Mouse (Mus musculus) v-Abl transformed pro-B cells (cell line): ENCODE measurements around the gene Pfn1.

Experiments used
- in situ Hi-C, 2 experiments: fragments of 400-800 bp; cut with MboI; formaldehyde crosslinking; loops; one replicate each; pipeline ENCODE4 v1.15.1; 2025; ENCODE audit not compliant: unreplicated experiment in 2 of 2

Gene Pfn1

DNA sequence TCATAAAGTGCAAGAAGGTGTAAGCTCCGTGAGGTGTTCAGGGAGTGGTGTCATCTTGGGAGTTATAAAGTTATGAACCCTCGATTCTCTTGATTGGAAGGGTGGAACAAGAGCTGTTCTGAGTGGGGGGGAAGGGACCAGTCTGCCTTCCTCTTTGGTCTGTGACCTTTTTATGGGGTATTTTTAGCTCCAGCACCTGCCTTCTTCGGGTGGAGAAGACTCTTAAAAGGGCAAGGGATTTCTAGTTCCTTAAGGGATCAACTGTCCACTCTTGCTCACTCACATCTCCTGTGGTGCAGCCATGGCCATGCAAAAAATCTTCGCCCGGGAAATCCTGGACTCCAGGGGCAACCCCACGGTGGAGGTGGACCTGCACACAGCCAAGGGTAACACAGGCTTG lies 3.1 kb upstream of the Pfn1 start:
- in situ Hi-C loops: loop anchor here in 1 of 2 experiments (25.0 kb wide), 1 partner anchor 1245 kb away; the partner anchor contains the start of gene Kdm6b

DNA sequence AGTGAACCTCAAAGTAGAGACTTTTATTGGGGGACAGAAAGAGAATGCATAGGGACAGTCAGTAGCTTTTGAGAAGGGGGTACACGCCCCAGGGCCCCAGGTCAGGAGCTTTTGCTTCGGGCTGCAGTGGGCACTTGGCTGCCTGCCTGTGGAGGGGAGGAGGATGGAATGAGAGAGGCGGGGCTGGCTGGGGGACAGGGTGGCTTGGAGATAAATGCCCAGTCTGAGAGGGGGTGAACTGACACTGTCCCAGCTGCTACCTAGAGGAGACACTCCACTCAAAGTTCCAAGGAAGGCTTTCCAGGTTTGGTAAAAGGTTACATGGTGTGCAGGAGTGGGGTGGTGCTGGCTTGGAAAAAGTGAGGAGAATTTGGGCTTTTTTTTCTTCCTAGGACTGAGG lies 2.5 kb upstream of the Pfn1 start, which contains the start of gene Eno3:
TSS of gene Eno3 (plus strand) at position 239 of the 400 bp plus-strand sequence.
- in situ Hi-C loops: loop anchor here in 1 of 2 experiments (25.0 kb wide), 1 partner anchor 1245 kb away; the partner anchor contains the start of gene Kdm6b

DNA sequence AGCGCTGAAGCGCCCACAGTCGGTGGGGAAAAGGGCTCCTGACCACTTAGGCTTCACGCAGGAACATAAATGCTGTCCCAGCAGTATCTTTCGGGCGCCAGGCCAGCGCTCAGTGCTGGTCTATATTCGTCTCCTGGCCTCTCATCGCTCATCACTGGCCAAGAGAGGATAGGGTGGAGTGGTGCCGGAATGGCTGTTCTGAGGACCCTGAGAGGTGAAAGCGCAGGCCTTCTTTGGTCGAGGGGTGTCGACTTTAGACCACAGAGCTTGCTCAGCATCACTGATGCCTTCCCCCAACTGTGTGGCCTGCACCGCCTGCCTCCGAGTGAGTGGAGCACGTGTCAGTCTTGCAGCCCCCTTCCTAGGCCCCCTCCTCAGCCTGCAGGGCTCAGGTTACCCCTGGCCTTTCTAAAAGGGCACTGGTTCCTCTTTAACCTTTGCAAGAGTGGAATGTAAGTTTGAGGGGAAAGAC lies 2.0 kb upstream of the Pfn1 start:
- in situ Hi-C loops: loop anchor here in 1 of 2 experiments (25.0 kb wide), 1 partner anchor 1244 kb away; the partner anchor contains the start of gene Kdm6b

DNA sequence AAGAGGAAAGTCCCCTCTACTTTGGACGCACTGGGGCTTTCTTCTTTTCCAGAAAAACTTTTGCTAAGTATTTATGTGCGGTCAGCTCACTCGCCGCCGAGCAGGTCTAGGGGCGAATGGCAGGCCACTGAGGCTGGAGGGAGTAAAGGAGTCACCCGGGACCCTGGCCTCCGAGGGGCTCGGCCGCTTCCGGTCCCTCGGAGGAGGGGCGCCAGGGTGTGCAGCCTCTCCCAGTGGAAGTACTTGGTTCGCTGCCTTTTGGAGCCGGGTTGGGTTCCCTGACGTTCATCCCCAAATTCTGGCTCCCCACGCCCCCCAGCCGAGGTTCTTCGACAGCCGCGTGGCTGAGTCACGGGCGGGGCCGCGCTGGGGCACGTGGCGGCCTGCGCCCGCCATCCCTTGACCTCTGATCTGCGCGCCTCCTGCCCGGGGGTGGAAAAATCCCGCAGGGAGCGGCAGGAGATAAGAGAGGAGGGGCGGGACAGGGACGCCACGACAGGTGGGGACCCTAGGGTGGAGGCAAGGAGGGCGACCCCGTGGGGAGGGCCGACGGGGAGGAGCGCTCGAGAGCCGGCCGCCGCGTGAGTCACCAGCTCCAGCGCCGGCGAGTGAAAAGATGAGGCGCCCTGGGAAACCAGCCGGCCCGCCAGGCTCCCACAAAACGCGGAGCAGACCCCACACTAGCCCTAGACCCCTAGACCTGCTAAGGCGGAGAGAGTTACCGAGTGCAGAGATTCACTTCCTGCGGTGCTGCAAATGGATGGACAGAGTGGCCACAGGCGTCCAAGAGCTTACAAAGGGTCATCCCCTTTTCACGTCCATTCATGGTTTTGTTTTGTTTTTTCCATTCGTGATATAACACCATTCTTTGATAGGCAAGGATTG lies 1.4 kb upstream of the Pfn1 start:
- in situ Hi-C loops: loop anchor here in 1 of 2 experiments (25.0 kb wide), 1 partner anchor 1244 kb away; the partner anchor contains the start of gene Kdm6b

DNA sequence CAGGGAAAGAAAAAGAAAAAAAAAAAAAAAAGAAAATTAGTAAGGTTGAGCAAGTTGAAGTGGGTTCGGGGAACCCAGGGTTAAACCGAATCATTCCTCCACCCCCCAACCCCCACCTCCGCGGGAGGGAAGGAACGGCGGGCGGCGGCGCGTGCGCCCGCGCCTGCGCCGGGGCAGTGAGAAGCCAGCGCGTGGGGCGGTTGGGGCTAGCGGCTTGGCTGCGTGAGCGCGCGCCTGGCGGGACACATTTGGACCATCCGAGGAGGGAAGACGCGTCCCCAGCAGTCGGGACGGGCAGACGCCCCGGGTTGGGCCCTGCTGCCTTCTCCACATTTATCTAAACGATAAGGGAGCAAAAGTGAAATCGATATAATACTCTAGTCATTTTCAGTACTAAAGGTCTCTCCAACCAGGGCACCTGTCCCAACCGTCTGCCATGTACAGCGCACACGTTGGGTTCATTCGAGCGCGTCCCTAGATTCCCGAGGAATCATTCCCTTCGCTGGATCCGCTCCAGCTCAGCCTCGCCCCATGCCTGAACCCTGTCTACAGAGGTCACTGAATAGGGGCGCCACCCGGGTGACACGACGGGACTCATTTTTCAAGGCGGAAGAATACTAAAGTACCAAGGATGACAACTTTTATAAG lies 603 bp upstream of the Pfn1 start:
- in situ Hi-C loops: loop anchor here in 1 of 2 experiments (25.0 kb wide), 1 partner anchor 1243 kb away; the partner anchor contains the start of gene Kdm6b

DNA sequence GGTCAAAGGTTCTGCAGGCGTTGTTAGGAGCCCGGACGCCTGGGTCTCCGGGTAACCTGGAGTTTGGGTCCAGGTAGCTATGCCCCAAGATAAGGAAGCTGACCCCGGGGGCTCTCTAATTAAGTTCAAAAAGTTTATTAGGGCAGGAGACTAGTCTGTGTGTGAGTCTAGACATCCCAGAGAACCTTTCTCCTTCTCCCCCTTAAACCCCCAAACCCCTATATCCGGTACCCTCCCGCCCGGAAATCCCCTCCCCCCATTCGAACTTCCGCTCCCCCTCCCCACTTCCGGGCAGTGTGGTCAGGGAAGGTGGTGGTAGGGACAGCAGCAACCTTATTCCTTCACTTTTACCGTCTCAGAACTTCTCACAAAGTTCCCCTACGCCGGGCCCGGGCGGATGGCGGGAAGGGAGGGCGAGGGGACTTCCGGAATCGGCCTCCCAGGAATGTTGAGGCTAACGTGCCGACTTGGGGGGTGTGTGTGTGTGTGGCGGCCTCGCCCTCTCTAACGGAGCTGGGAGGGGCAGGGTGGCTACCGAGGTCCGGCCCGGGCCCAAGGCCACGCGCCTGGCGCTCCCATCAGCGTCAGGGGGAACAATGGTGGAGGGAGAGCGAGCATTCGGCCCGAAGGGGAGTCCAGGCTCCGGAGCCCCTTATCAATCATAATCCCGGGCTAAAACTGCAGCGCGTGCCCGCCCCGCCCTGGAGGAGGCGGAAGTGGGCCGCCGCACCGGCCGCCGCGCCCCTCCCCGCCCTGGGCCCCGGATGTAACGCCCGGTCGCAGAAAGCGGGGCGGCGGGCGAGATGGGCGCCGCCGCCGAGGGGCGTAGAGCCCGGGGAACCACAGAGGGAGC lies 873 bp downstream of the Pfn1 start:
- in situ Hi-C loops: loop anchor here in 1 of 2 experiments (25.0 kb wide), 1 partner anchor 1241 kb away; the partner anchor contains the start of gene Kdm6b

DNA sequence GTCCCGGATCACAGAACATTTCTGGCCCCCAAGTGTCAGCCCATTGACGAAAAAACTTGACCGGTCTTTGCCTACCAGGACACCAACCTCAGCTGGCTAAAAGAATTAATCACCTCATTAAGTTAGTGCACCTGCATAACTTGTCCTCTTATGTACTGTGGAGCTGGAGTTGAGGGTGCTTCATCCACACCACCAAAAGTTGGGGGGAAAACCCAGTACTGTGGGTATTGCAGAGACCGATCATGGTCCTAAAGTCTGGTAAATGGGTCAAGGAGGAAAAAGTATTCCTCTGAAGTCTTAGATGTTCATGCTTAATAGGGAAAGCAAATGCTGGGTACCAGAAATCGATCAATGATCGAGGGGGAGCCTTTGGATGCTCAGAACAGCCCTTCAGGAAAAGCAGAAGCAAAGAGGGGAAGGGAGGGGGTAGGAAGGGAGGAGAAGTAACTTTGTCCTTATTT lies 1.5 kb downstream of the Pfn1 start:
- in situ Hi-C loops: loop anchor here in 1 of 2 experiments (25.0 kb wide), 1 partner anchor 1241 kb away; the partner anchor contains the start of gene Kdm6b

DNA sequence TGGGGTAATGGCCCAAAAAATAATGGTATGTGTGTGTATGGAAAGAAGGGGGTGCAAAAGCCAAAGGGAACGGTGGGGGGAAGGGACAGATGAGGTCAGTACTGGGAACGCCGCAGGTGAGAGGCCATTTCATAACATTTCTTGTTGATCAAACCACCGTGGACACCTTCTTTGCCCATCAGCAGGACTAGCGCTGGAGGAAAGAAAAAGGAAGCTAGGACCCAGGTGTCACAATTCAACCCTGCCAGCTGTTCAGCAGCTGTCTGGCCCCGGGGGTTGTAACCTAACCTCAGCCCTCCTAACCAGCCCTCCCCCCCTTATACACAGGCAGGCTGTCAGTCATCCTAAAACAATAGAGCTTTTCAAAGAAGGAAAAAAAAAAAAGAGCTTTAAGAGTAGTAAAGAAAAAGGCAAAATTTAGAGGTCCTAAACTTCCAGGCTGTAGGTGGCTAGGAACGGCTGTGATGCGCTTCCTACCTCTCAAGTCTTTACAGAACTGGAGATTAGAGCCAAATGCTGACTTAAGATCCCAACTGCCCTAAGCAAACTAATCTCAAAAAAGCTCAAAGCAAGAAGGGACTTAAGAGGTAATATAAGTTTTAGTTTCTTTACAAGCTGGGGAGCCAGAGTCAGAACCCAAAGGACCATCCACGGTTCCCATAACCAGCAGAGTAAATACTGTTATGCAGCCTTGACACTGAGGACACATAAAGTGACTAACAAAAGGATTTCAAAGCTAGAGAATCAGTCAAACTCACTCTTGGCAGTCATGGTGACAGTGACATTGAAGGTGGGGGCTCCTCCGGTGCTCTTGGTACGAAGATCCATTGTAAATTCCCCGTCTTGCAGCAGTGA lies 2.2 kb downstream of the Pfn1 start:
- in situ Hi-C loops: loop anchor here in 1 of 2 experiments (25.0 kb wide), 1 partner anchor 1240 kb away; the partner anchor contains the start of gene Kdm6b

DNA sequence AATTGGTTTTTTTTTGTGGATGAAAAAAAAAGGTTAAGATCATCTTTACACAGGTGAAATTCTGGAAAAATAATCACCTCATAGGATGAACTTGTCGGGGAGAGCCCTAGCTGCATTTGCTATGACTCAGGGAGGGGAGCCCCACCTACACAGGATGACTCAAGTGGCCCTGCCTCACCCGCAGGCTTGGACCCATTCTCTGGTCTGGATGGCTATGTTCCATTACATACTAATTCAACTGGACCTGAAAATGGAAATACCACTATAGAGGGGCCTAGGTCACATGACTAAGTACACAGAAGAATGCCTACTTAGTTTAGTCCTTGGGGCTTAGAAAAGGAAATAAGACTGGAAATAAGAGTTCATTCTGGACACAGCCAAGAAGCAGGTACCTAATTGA lies 3.1 kb downstream of the Pfn1 start:
- in situ Hi-C loops: loop anchor here in 1 of 2 experiments (25.0 kb wide), 1 partner anchor 1239 kb away; the partner anchor contains the start of gene Kdm6b

DNA sequence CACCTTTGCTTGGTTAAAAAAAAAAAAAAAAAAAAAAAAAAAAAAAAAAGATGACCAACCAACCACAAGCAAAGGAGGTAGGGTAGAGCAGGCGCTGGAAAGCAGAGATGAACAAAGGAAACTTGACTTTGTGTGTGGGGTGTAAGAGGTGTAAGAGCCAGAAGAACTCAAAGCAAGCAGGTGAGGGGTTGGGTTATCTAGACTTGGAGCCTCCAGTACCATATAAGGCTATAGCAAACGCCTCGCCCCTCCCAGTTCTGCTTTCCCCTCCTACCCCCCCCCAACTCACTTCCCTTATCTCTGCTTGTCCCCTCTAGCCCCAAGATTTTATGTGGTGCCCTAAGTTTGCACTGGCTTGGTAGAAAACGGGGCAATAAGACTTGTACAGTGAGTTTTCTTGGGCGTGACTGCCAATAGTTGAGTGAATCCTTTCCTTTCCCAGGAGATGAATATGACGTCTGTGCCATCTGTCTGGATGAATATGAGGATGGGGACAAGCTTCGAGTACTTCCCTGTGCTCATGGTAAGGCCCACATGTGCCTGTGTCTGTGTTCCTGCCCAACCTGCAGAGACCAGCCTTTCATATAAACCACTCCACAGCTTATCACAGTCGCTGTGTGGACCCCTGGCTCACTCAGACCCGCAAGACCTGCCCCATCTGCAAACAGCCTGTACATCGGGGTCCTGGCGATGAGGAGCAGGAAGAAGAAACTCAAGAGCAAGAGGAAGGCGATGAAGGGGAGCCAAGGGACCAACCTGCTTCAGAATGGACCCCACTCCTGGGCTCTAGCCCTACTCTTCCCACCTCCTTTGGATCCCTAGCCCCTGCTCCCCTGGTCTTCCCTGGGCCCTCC lies 3.9 kb downstream of the Pfn1 start:
- in situ Hi-C loops: loop anchor here in 1 of 2 experiments (25.0 kb wide), 1 partner anchor 1238 kb away; the partner anchor contains the start of gene Kdm6b

DNA sequence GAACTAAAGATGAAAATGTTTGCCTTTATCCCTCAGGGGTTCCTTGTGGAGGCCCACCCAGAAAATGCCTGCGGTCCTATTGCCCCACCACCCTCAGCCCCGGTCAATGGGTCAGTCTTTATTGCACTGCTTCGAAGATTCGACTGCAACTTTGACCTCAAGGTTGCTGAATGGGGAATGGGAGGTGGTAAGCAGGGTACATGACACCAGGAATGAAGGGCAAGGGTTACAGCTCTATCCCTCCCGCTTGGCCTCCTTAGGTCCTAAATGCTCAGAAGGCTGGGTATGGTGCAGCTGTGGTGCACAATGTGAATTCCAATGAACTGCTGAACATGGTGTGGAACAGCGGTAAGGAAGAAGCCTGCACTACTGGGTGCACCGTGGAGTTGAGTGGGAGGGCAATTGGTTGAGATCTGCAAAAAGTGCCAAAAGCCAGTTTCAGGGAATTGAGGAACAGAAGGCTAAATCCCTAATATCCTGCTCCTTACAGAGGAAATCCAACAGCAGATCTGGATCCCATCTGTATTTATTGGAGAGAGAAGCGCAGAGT lies 5.2 kb downstream of the Pfn1 start:
- in situ Hi-C loops: no loop called here

DNA sequence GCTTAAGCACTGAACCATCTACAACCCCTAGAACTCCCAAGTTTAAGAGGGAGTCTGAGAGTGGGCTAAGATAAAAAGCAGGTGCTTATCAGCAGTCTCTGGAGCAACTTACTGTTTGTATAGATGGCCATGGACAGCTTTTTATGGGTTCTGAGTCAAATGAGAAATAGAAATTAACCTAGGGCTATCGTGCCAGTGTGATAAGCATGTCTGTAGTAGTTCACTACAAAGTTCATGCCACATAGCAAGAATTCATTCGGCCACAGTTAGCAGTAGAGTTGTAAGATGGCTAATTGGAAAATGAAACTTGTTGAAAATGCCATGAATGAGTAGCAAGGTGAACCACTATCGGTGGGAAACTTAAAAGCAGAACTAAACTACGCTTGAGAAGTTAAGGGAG lies 5.9 kb downstream of the Pfn1 start:
- in situ Hi-C loops: no loop called here

DNA sequence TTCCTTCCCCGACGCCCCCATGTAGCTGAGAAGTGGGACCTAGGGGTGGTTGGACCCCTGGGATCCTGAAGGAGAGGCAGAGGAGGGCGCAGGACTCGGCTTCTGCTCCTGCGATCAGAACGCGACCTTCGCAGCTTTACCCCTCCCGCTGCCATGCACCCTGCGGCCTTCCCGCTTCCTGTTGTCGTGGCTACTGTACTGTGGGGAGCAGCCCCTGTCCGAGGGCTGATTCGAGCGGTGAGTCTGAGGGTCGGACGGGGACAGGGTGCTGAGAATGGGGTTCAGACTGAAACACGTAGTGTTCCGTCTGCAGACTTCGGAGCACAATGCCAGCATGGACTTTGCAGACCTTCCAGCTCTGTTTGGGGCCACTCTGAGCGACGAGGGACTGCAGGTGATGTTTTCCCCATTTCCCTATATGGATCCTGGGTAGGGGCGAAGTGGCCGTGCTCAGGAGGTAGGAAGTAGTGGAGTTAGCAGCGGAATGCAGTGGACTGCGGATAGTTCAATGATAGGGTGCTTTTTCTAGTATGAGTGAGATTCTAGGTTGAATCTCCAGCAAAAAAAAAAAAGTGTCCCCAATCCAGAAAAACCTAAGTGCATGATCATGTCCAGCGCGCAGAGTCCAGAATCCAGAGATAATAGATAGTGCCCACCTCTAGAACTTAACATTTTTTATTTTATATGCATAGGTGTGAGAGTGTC lies 6.6 kb downstream of the Pfn1 start:
- in situ Hi-C loops: no loop called here

DNA sequence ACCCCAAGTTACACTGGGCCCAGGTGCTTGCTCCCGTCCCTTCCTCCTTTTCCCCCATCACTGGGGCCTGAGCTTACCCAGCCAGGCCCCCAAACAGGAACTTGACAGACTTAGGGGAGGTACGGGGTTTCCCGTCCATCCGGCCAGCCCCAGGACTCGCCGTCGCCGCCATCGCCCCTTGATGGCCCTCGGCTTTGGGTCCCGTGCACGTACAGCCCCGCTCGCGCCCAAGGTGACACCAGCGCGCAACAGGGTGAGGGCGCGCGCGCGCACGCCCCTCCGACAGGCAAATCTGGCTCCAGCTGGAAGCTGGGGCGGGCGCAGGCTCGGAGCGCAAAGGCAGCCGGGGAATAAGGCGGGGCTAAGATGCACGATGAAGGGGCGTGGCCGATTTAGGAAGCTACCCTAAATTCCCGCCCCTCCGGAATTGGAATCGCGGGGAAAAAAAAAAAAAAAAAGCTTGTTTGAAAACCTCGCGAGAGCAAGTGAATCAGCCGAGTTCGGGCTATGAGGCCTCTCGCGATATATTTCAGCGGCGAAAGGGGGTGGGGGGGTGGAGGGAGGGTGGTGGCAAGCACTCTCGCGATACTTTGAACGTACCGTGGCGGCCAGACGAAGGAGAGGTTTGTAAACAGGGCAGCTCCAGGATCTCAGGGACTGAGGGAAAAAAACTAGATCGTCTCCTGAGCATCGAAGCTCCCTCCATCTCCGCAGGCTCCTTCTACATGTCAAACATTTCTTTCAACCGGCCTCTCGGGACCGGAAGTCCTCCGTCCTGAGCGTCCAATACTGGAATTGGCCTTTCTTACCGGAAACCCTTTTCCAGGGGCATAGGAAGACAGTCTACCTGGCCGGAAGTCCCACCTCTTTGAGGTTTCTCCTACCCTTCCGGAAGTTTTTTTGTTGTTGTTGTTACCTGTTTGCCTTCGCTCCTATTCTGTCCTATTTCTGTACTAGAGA lies 7.5 kb downstream of the Pfn1 start, which contains the start of the genes Rnf167 and Slc25a11:
TSS of gene Rnf167 (plus strand) at position 545 of the 960 bp plus-strand sequence.
TSS of gene Slc25a11 (minus strand) at position 789 of the 960 bp plus-strand sequence.
- in situ Hi-C loops: no loop called here

DNA sequence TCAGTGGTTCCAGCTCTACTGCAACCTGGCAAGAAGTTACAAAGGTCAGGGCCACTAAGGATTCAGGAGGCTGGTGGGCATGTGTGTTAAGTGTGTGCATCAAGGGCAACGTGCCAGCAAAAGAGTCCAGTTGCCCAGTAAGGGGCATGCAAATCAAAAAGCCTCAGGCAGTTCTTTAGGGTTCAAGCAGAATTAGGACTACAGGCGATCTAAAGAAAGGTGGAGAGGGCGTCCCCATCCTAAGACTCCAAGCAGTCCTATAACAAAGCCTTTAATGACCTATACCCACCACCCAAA lies 8.2 kb downstream of the Pfn1 start:
- in situ Hi-C loops: no loop called here
